Mouse (Mus musculus) thymus, adult 2 months (tissue): ENCODE results near the gene Plxna1.

Source experiments
- CTCF ChIP-seq: fragments of 200-500 bp; IDR thresholded peaks from 2 replicates; pipeline ENCODE4 v1.5.1; 2012; ENCODE audit warnings: mild to moderate bottlenecking, control low read depth, low read length, moderate library complexity, borderline replicate concordance; ENCODE audit not compliant: control insufficient read depth, poor library complexity, insufficient read depth; ENCODE audit errors: extremely low read depth
- POLR2A ChIP-seq: fragments of 200-500 bp; IDR thresholded peaks from 2 replicates; pipeline ENCODE4 v1.6.1; 2012; ENCODE audit warnings: mild to moderate bottlenecking, low read length, control low read depth, moderate library complexity; ENCODE audit not compliant: control insufficient read depth, poor library complexity, insufficient read depth; ENCODE audit errors: extremely low read depth

DNA sequence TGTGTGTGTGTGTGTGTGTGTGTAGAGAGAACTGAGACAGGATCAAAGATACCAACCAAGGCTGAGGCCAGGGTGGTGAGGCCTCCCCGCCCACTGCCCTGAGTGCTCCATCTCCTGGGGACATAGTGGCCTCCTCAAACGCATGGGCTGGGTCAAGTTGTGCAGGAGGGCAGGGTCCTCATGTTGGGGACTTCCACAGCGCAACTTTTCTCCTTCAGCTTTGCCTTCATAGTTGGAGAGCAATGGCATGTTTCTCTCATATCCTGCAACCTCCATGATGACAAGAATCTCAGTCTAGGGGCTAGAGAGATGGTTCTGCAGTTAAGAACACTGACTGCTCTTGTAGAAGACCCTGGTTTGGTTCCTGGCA is 76.1 kb downstream of the Plxna1 start:
- TF ChIP-seq POLR2A (no peak), CTCF (no peak)
